Mouse (Mus musculus) liver, embryonic 11.5 days (tissue): ENCODE data around the gene Lrrc57. TPM values are rescaled to one million over a fixed set of nuclear protein-coding genes. Genes with fewer than 3 reads are reported as not detected.
A peak's percentile ranks its signal among the peaks of the same experiment; 100 is the strongest.
"Not testable (repeated sequence)": the region's sequence is repeated elsewhere in the genome, so short reads cannot be mapped to it uniquely, and the experiment has no call there.

ENCODE experiments used
- ATAC-seq: fragments of 200-750 bp; cut with Nextera tagmentation; replicated peaks from 2 replicates; pipeline ENCODE4 v1.8.0; 2017; ENCODE audit warnings: moderate number of reproducible peaks, mild to moderate bottlenecking, moderate TSS enrichment, moderate library complexity; ENCODE audit not compliant: low FRiP score
- DNase-seq: peaks from one replicate; pipeline ENCODE4 v3.0.0-alpha.2; 2017; ENCODE audit warnings: low spot score
- H3K27ac ChIP-seq: fragments of 300-500 bp; sonication (generic); 2 replicates; pipeline ENCODE4 v1.5.1; 2014; ENCODE audit warnings: mild to moderate bottlenecking, low read depth, low read length, control low read depth
- H3K27me3 ChIP-seq: fragments of 300-500 bp; sonication (generic); replicated peaks from 2 replicates; pipeline ENCODE4 v1.6.1; 2014; ENCODE audit warnings: low read length, mixed read lengths; ENCODE audit not compliant: control insufficient read depth, insufficient read depth
- H3K36me3 ChIP-seq: fragments of 300-500 bp; sonication (generic); 2 replicates; pipeline ENCODE4 v1.6.1; 2014; ENCODE audit warnings: mild to moderate bottlenecking, low read length, moderate library complexity, mixed read lengths; ENCODE audit not compliant: control insufficient read depth, insufficient read depth
- H3K4me1 ChIP-seq: fragments of 300-500 bp; sonication (generic); replicated peaks from 2 replicates; pipeline ENCODE4 v1.6.1; 2014; ENCODE audit warnings: low read length, mixed read lengths; ENCODE audit not compliant: control insufficient read depth, insufficient read depth
- H3K4me2 ChIP-seq: fragments of 300-500 bp; sonication (generic); 2 replicates; pipeline ENCODE4 v1.6.1; 2014; ENCODE audit warnings: mild to moderate bottlenecking, control low read depth, moderate library complexity
- H3K4me3 ChIP-seq: fragments of 300-500 bp; sonication (generic); 2 replicates; pipeline ENCODE4 v1.5.1; 2014; ENCODE audit warnings: low read depth, low read length, control low read depth
- H3K9ac ChIP-seq: fragments of 300-500 bp; sonication (generic); 2 replicates; pipeline ENCODE4 v1.6.1; 2014; ENCODE audit warnings: low read depth, low read length, control low read depth
- H3K9me3 ChIP-seq: fragments of 300-500 bp; sonication (generic); 2 replicates; pipeline ENCODE4 v1.6.1; 2016; ENCODE audit warnings: low read length, inconsistent platforms, mixed read lengths; ENCODE audit not compliant: control insufficient read depth
- WGBS: fragments of 180-500 bp; shearing (Covaris S2); extraction: QIAGEN DNeasy Blood & Tissue Kit; methylation state at CpG from one replicate; pipeline ENCODE4 v1.1.7; 2014; 5-methylcytosine and 5-hydroxymethylcytosine counted together
- polyA plus RNA-seq: library from polyadenylated mRNA; unstranded; fragments of >200 nt; fragmentation: Nextera tagmentation; extraction: Ambion mirVana; gene quantifications from 2 replicates; pipeline ENCODE4 v1.2.1, GENCODE M21; 2014

Gene Lrrc57
- polyA plus RNA-seq, 1 experiment from 2014 or later: 17.2 TPM

GRCm38 (mm10) chr2:120577799-120578198 is 31.5 kb downstream of the Lrrc57 start:
- Histone ChIP-seq H3K27ac (no peak overlapping the region), H3K9ac (no peak overlapping the region), H3K27me3 (no peaks in the 10 kb centered on the region), H3K4me3 (no peak overlapping the region), H3K4me2 (no peak overlapping the region), H3K4me1 (peaks cover 31% of the 10 kb centered on the region), H3K36me3 (no peaks in the 10 kb centered on the region), H3K9me3 (no peaks in the 10 kb centered on the region)
- 77% methylated on average over 4 of the region's 4 CpGs for WGBS
- DNase-seq (no peak), ATAC-seq (no peak)

DNA sequence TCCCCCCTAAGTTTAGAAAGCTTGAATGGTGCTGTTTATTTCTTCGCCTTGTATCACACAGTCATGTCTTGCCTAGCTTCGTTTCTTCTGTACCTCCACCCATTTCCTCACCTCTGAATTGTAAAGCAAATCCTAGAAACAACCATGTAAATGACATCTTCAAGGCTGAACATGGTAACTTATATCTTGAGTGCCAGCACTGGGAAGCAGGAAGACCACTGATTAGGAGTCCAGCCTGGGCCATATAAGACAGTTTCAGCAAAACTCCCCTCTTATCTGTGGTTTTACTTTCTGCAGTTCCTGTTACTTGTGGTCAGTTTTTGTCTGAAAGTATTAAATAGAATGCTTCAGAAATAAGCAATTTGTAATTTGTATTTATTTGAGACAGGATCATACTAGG is 33.3 kb downstream of the Lrrc57 start:
- no peak for DNase-seq
- H3K4me3 ChIP-seq: no peak overlapping the region
- H3K4me1 ChIP-seq: peaks cover 33% of the 10 kb centered on the region
- ATAC-seq: peak; percentile 70
- H3K9ac ChIP-seq: no peak overlapping the region
- H3K36me3 ChIP-seq: no peaks in the 10 kb centered on the region
- H3K27me3 ChIP-seq: no peaks in the 10 kb centered on the region
- H3K4me2 ChIP-seq: peak overlapping the region; percentile 41
- peak overlapping the region; percentile 53 for H3K27ac ChIP-seq
- no peaks in the 10 kb centered on the region for H3K9me3 ChIP-seq
- 39% methylated on average over 2 of the region's 2 CpGs for WGBS

- Histone ChIP-seq H3K9ac (no peak overlapping the region), H3K27ac (peak overlapping the region; percentile 49; the same call in 1 of the 2 replicates), H3K4me3 (no peak overlapping the region), H3K27me3 (no peaks in the 10 kb centered on the region), H3K9me3 (no peaks in the 10 kb centered on the region), H3K4me2 (peak overlapping the region; percentile 41), H3K4me1 (peaks cover 34% of the 10 kb centered on the region), H3K36me3 (no peaks in the 10 kb centered on the region)
- no peak for DNase-seq
- WGBS: 69% methylated on average over 3 of the region's 3 CpGs
- ATAC-seq: no peak
These were observed 34.2 kb downstream of the Lrrc57 start for GRCm38 (mm10) chr2:120575121-120575520.

DNA sequence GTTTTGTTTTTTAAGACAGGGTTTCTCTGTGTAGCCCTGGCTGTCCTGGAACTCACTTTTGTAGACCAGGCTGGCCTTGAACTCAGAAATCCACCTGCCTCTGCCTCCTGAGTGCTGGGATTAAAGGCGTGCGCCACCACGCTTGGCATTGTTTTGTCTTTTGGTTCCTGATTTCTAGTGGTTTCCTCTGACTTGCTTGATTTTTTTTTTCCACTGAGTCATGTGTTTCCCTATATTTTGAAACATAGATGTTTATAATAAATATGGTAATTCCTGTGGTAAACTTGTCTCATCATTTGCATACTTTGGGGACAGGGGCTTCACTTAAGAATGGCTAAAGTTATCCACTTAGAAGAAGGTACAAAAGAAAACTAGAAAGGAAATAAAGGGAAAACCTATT is 37.2 kb downstream of the Lrrc57 start:
- H3K4me1 ChIP-seq: peaks cover 29% of the 10 kb centered on the region
- WGBS: 89% methylated on average over 3 of the region's 3 CpGs

DNA sequence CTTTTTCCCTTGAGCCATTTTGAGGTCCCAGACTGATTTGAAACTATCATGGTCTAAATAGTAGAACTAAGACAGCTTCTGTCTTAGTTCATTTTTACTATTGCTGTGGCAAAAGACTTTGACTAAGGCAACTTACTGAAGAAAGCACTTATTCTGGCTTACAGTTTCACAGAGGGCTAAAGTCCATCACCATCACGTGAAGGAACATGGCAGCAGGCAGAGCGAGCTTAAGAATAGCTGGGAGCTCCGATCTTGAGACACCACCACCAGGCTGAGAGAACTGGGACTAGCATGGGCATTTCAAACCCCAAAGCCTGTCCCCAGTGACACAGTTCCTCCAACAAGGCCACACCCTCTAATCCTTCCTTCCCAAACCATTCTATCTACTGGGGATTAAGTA is 38.2 kb downstream of the Lrrc57 start:
- no peaks in the 10 kb centered on the region for H3K27me3 ChIP-seq
- H3K27ac ChIP-seq: no peak overlapping the region
- H3K4me2 ChIP-seq: no peak overlapping the region
- H3K4me3 ChIP-seq: no peak overlapping the region
- peaks cover 22% of the 10 kb centered on the region for H3K4me1 ChIP-seq
- no peak for ATAC-seq
- WGBS: 90% methylated on average over 3 of the region's 3 CpGs
- H3K36me3 ChIP-seq: no peaks in the 10 kb centered on the region
- H3K9ac ChIP-seq: no peak overlapping the region
- DNase-seq: no peak
- no peaks in the 10 kb centered on the region for H3K9me3 ChIP-seq

More for the DNA sequence above, 37.2 kb downstream of the Lrrc57 start:
- not testable (repeated sequence) for ATAC-seq, H3K4me3 ChIP-seq, H3K36me3 ChIP-seq, H3K9me3 ChIP-seq, H3K27ac ChIP-seq, DNase-seq, H3K4me2 ChIP-seq, H3K27me3 ChIP-seq, H3K9ac ChIP-seq

DNA sequence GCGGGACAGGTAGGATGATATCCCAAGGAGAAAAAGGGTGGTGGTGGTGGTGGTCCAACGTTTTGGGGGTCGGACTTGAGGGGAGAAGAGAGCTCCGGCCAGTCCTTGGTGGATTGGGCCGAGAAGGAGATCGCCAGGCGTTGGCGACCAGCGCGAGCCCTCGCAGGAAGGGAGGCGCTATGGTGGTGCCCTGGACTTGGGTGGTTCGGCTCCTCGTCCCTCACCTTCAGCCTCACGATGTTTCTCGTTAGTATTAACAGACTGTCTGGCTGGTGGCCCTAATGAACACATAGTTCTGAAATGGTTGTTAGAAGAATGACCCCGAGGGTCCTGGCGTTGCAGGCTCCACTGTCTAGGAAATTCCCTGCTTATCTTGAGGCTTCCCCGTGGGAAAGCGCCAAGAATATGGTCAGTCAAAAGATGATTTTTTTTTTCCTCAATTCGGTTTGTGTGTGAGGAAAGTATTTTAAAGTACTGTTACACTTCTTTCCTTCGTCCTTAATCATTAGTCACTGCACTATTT is 41.5 kb downstream of the Lrrc57 start:
- ATAC-seq (peak; percentile 41), DNase-seq (no peak)
- Histone ChIP-seq H3K9ac (peak overlapping the region; percentile 73), H3K4me1 (peaks cover 18% of the 10 kb centered on the region), H3K36me3 (no peaks in the 10 kb centered on the region), H3K9me3 (no peaks in the 10 kb centered on the region), H3K4me3 (peak overlapping the region; percentile 65), H3K27ac (peak overlapping the region; percentile 79), H3K4me2 (peak overlapping the region; percentile 77), H3K27me3 (no peaks in the 10 kb centered on the region)
- WGBS: 1% methylated on average over 22 of the region's 22 CpGs

DNA sequence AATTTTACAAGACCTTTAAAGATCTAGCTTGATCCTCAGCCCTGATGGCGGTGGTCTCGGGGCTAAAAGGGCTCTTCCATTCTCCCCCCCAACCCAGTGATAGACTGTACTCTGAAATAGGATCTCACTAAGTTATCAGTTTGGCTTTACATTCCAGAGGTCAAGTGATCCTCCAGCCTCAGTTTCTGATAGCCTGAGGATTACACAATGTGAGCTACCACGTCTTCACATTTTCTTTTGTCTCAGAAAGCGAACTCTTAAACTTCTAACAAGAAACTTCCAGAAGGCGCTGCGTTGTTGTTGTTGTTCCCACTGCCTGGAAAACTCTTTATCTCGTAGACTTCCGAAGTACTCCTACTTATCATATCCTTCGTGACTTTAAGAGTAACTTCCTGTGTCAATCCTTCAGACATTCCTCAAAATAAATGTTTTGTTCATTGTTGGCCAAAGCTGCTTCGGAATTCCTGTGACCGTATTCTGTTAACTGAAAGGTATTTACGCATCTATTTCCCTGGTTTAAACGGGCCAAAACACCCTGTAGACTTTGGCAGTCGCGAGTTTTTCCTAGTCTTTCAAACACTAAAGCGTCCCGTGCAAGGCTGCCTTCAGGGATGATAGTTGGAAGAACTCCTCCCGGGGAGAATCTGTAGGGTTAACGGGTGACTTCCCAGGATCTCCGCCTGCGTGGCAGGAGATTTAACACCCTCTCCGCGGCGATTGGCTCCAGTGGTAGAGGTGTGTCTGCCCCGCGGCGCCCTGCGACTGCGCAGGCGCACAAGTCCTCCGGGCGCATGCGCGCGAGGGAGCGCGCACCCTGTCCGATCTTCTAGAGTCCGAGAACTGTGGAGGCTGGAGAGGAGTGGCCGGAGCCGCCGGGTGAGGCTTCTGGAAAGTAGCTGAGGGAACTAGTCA is 42.2 kb downstream of the Lrrc57 start, which contains the start of gene Snap23:
Gene Snap23, plus strand, starts transcription at position 786 of the 912 bp plus-strand sequence.
- DNase-seq (peak; percentile 89), ATAC-seq (peak; percentile 87)
- Histone ChIP-seq H3K27ac (peak within 1 kb of the TSS; percentile 79), H3K9me3 (no peaks in the 10 kb centered on the region), H3K36me3 (no peaks in the 10 kb centered on the region), H3K4me3 (peak within 1 kb of the TSS; percentile 65), H3K9ac (peak within 1 kb of the TSS; percentile 73), H3K4me1 (peaks cover 18% of the 10 kb centered on the region), H3K27me3 (no peaks in the 10 kb centered on the region), H3K4me2 (peak within 1 kb of the TSS; percentile 77)
- WGBS: 2% methylated on average over 42 of the region's 42 CpGs

- Histone ChIP-seq H3K4me1 (peaks cover 15% of the 10 kb centered on the region), H3K27me3 (no peaks in the 10 kb centered on the region), H3K4me3 (no peak overlapping the region), H3K36me3 (no peaks in the 10 kb centered on the region), H3K4me2 (peak overlapping the region; percentile 46), H3K9ac (no peak overlapping the region), H3K9me3 (no peaks in the 10 kb centered on the region), H3K27ac (peak overlapping the region; percentile 79)
- ATAC-seq: 0 out of 2 replicates have a peak, but pooled peaks have one; percentile 29
- WGBS: 33% methylated on average over 2 of the region's 2 CpGs
- no peak for DNase-seq
These were observed 44.0 kb downstream of the Lrrc57 start for GRCm38 (mm10) chr2:120565363-120565762.
